In the genomic region with DNA sequence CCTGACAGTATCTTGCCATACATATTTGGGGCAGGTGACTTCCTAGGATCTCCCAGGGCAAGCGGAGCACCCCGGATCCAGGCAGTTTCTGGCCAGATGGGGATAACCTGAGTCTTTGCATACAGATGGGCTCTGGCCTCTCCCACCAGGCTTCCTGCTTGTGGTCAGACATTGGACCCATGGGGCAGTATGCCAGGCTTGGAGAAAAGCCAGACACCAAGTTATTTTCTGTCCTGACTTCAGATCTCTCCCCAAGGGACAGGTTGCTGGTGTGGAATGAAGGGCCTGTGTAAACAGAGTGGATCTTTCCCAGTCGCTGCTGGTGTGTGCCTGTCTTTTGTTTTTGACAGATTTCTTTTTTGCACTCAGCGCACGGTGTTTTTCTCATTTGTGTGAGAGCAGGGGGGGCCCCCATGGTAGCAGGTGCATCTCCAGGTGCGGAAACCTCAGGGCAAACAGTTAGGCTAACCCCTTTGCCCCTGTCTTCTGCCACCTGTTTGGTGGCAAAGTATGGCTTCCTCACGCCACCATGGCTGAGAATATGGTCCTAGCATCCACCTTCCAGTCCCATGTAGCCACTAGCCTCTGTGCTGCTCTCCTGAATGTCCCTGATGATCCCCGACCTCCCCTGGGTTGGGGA, we compare ENCODE assay signal across 9 mouse cellular contexts. TPM values are rescaled to one million over a fixed set of nuclear protein-coding genes. Genes with fewer than 3 reads are reported as not detected.
DNase-seq lines count a peak whose midpoint lies in the region; ATAC-seq and TF ChIP-seq lines count a peak whose summit lies in the region.
"Had no signal": no experiment of that assay in that cellular context is flagged by ENCODE, and none has a peak within 500 bp of the region (broad histone marks: within the 10 kb centered on the region; RNA-seq: fewer than 3 reads in every experiment).

No protein-coding gene starts in this region.

- intact Hi-C loops in heart, postnatal 14 days (cut with DNase I), result no loop called here

- H3K9me3 ChIP-seq in forebrain, embryonic 13.5 days (replicated peaks), result no peaks in the 10 kb centered on the region
- H3K9me3 ChIP-seq in forebrain, postnatal 0 days (ENCODE audit: low read length), result no peaks in the 10 kb centered on the region
- no peaks in the 10 kb centered on the region for H3K9me3 ChIP-seq in liver, embryonic 14.5 days (ENCODE audit: control insufficient read depth, low read length)
- H3K9me3 ChIP-seq: embryonic facial prominence, embryonic 15.5 days had no signal

- no peak for ATAC-seq in forebrain, embryonic 13.5 days
- ATAC-seq in forebrain, postnatal 0 days, result no peak
- ATAC-seq in liver, embryonic 14.5 days (ENCODE audit: insufficient read depth), result no peak

- H3K4me1 ChIP-seq in forebrain, embryonic 13.5 days, result peaks cover 97% of the 10 kb centered on the region
- peaks cover 27% of the 10 kb centered on the region for H3K4me1 ChIP-seq in forebrain, postnatal 0 days (ENCODE audit: insufficient read depth)
- H3K4me1 ChIP-seq in liver, embryonic 14.5 days (replicated peaks; ENCODE audit: control insufficient read depth in 2 of 2, insufficient read depth in 2 of 2, low read length in 1 of 2), result peaks cover 33 to 58% of the 10 kb centered on the region in 2 experiments

- peak overlapping the region; percentile 46; the same call in 1 of the 2 replicates for H3K9ac ChIP-seq in forebrain, embryonic 13.5 days
- no peak overlapping the region for H3K9ac ChIP-seq in forebrain, postnatal 0 days
- no peak overlapping the region for H3K9ac ChIP-seq in liver, embryonic 14.5 days (replicated peaks)
- H3K9ac ChIP-seq: embryonic facial prominence, embryonic 15.5 days had no signal

- peak overlapping the region; percentile 33 for H3K4me2 ChIP-seq in forebrain, embryonic 13.5 days
- no peak overlapping the region for H3K4me2 ChIP-seq in forebrain, postnatal 0 days (ENCODE audit: low read depth)
- 0 out of 2 replicates have a peak overlapping the region, but pooled peaks have one; percentile 4 for H3K4me2 ChIP-seq in liver, embryonic 14.5 days (ENCODE audit: low read depth)
- H3K4me2 ChIP-seq: embryonic facial prominence, embryonic 15.5 days had no signal

- H3K4me3 ChIP-seq in forebrain, embryonic 13.5 days, result no peak overlapping the region
- no peak overlapping the region for H3K4me3 ChIP-seq in forebrain, postnatal 0 days (ENCODE audit: low read depth, low read length)
- H3K4me3 ChIP-seq in liver, embryonic 14.5 days (ENCODE audit: insufficient read depth in 1 of 2, low read depth in 2 of 2, low read length in 2 of 2), result no peak overlapping the region
- H3K4me3 ChIP-seq: embryonic facial prominence, embryonic 15.5 days had no signal

- no peaks in the 10 kb centered on the region for H3K36me3 ChIP-seq in forebrain, embryonic 13.5 days (ENCODE audit: poor library complexity, severe bottlenecking)
- no peaks in the 10 kb centered on the region for H3K36me3 ChIP-seq in forebrain, postnatal 0 days (ENCODE audit: insufficient read depth)
- peaks cover 3% of the 10 kb centered on the region for H3K36me3 ChIP-seq in liver, embryonic 14.5 days (replicated peaks; ENCODE audit: control insufficient read depth, insufficient read depth, low read depth)
- H3K36me3 ChIP-seq: embryonic facial prominence, embryonic 15.5 days had no signal

- TF ChIP-seq EP300 in liver, embryonic 14.5 days (IDR thresholded peaks at IDR 0.05; ENCODE audit: low read depth), result no peak

- 61% methylated on average over 8 of the region's 8 CpGs for WGBS in forebrain, embryonic 13.5 days
- 58% methylated on average over 8 of the region's 8 CpGs for WGBS in forebrain, postnatal 0 days
- WGBS in liver, embryonic 14.5 days (ENCODE audit: insufficient replicate concordance), result 76% methylated on average over 8 of the region's 8 CpGs

- no peak for TF ChIP-seq CTCF in forebrain, postnatal 0 days (IDR thresholded peaks at IDR 0.05; ENCODE audit: low read depth)
- TF ChIP-seq CTCF in liver, embryonic 14.5 days (IDR thresholded peaks at IDR 0.05; ENCODE audit: low read depth), result no peak

- no peak for DNase-seq in forebrain, postnatal 0 days
- peak; percentile 60 for DNase-seq in NIH3T3 (ENCODE audit: low read depth)
- DNase-seq in heart, postnatal 14 days, result peak; percentile 60 to 75
- no peak for DNase-seq in liver, embryonic 14.5 days (ENCODE audit: low read depth in 3 of 3, low spot score in 3 of 3)
- peak; percentile 73 to 81 for DNase-seq in thymus, postnatal 10 days (ENCODE audit: low spot score in 2 of 2)
- no peak for DNase-seq in right cerebral cortex, postnatal 25 days
- DNase-seq in ovary, postnatal 14 days (ENCODE audit: low spot score), result no peak

- peak overlapping the region; percentile 16 for H3K27ac ChIP-seq in forebrain, embryonic 13.5 days
- H3K27ac ChIP-seq in forebrain, postnatal 0 days (ENCODE audit: low read depth, low read length), result no peak overlapping the region
- no peak overlapping the region; the same call in 1 of the 2 replicates for H3K27ac ChIP-seq in liver, embryonic 14.5 days
- H3K27ac ChIP-seq: embryonic facial prominence, embryonic 15.5 days had no signal

- no peaks in the 10 kb centered on the region for H3K27me3 ChIP-seq in forebrain, embryonic 13.5 days
- H3K27me3 ChIP-seq in forebrain, postnatal 0 days (ENCODE audit: insufficient read depth, low read length), result no peaks in the 10 kb centered on the region
- H3K27me3 ChIP-seq in liver, embryonic 14.5 days (ENCODE audit: control insufficient read depth, insufficient read depth, low read length), result no peaks in the 10 kb centered on the region
- H3K27me3 ChIP-seq: embryonic facial prominence, embryonic 15.5 days had no signal

RNA-seq across cellular contexts. Expression of a gene that starts 45.6 kb away (rescaled TPM):
- 66.9 and 79.8 TPM in 2 replicates for polyA plus RNA-seq in forebrain, embryonic 13.5 days (2015; fragmentation: Nextera tagmentation; extraction: Ambion mirVana)
- total RNA-seq in forebrain, postnatal 0 days (2014; rRNA removed), result 2.6 and 5.3 TPM in 2 replicates
- polyA plus RNA-seq in forebrain, postnatal 0 days (2015; fragmentation: Nextera tagmentation; extraction: Ambion mirVana), result 9.6 and 10.7 TPM in 2 replicates
- 1 to 10 TPM; 3.2 to 6.4 TPM for total RNA-seq in heart, postnatal 14 days (2021)
- polyA plus RNA-seq in liver, embryonic 14.5 days (2012; rRNA removed), result 31.5 and 37.5 TPM in 2 replicates
- polyA plus RNA-seq in liver, embryonic 14.5 days (2014; fragmentation: Nextera tagmentation; extraction: Ambion mirVana), result 63.4 and 63.7 TPM in 2 replicates

Comparison
In these comparisons a context has a peak if more than half of its experiments do, and no peak if none do; other contexts are left out.
1. DNase-seq: peak in NIH3T3 (single experiment), heart, postnatal 14 days (2 of 2) and thymus, postnatal 10 days (2 of 2); none in forebrain, postnatal 0 days (single experiment), liver, embryonic 14.5 days (0 of 3), right cerebral cortex, postnatal 25 days (single experiment) and ovary, postnatal 14 days (single experiment).